Mouse (Mus musculus) liver, embryonic 15.5 days (tissue): ENCODE results near the gene Arhgap19. TPM values are rescaled to one million over a fixed set of nuclear protein-coding genes. Genes with fewer than 3 reads are reported as not detected.

Experiments used
- ATAC-seq: fragments of 200-750 bp; cut with Nextera tagmentation; 2 replicates; pipeline ENCODE4 v1.8.0; 2017; ENCODE audit warnings: moderate number of reproducible peaks, mild to moderate bottlenecking, moderate library complexity; ENCODE audit not compliant: insufficient read depth
- H3K27ac ChIP-seq: fragments of 300-500 bp; sonication (generic); replicated peaks from 2 replicates; pipeline ENCODE4 v1.5.1; 2015; ENCODE audit warnings: mild to moderate bottlenecking, inconsistent platforms
- H3K27me3 ChIP-seq: fragments of 300-500 bp; sonication (generic); 2 replicates; pipeline ENCODE4 v1.6.1; 2015; ENCODE audit warnings: mild to moderate bottlenecking, inconsistent platforms
- H3K36me3 ChIP-seq: fragments of 300-500 bp; sonication (generic); replicated peaks from 2 replicates; pipeline ENCODE4 v1.6.1; 2015; ENCODE audit warnings: moderate library complexity, mild to moderate bottlenecking, inconsistent platforms
- H3K4me1 ChIP-seq: fragments of 300-500 bp; sonication (generic); replicated peaks from 2 replicates; pipeline ENCODE4 v1.6.1; 2015; ENCODE audit warnings: inconsistent platforms
- H3K4me2 ChIP-seq: fragments of 300-500 bp; sonication (generic); 2 replicates; pipeline ENCODE4 v1.6.1; 2015; ENCODE audit warnings: moderate library complexity, mild to moderate bottlenecking, inconsistent platforms
- H3K4me3 ChIP-seq: fragments of 300-500 bp; sonication (generic); replicated peaks from 2 replicates; pipeline ENCODE4 v1.5.1; 2015; ENCODE audit warnings: mild to moderate bottlenecking, inconsistent platforms
- H3K9ac ChIP-seq: fragments of 300-500 bp; sonication (generic); 2 replicates; pipeline ENCODE4 v1.6.1; 2015; ENCODE audit warnings: moderate library complexity, mild to moderate bottlenecking, inconsistent platforms
- H3K9me3 ChIP-seq: fragments of 300-500 bp; sonication (generic); replicated peaks from 2 replicates; pipeline ENCODE4 v1.6.1; 2016; ENCODE audit warnings: inconsistent platforms
- WGBS: fragments of 180-500 bp; shearing (Covaris S2); methylation state at CpG from one replicate; pipeline ENCODE4 v1.1.7; 2015; ENCODE audit warnings: mixed read lengths; ENCODE audit not compliant: insufficient replicate concordance; 5-methylcytosine and 5-hydroxymethylcytosine counted together
- polyA plus RNA-seq: library from polyadenylated mRNA; unstranded; fragments of >200 nt; fragmentation: Nextera tagmentation; extraction: Ambion mirVana; gene quantifications from 2 replicates; pipeline ENCODE4 v1.2.1, GENCODE M21; 2015

Arhgap19 gene
- polyA plus RNA-seq, 1 experiment from 2014 or later = 26.6 TPM

DNA sequence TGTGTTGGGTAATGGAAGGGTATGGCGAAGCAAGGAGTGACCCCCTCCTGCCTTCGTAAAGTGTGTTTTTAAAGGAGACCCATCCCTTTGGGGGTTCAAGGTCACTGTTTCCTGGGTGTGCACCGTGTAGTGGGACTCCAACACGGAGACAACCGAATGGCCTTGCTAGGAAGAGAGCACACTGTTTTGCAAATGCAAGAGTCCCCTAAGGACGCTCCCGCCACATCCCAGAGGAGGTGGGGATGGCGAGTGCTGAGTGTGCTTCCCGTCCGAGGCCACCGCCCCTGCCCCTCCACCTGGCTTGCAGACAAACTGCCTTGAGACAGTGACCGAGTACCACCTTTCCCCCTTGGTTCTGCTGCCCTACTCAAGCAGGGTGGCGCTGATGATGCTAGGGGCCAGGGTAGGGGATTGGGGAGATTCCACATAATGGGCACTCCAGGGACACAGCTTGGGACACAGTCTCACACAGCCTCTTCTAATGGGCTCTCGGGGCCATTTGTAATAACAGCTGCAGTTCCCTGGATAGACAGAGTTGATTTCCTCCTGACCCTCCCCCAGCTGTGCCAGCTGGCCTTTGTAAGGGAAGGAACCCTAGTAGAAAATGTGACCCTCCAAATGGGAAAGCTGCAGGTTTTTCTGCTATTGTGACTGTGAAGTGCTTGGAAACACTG lies 30.0 kb upstream of the Arhgap19 start:
- H3K4me3 ChIP-seq = peak overlapping the region; percentile 92
- H3K9me3 ChIP-seq = no peaks in the 10 kb centered on the region
- ATAC-seq = no peak
- H3K4me1 ChIP-seq = peaks cover 70% of the 10 kb centered on the region
- WGBS = 11% methylated on average over 14 of the region's 14 CpGs
- peak overlapping the region; percentile 89 for H3K9ac ChIP-seq
- H3K27ac ChIP-seq = peak overlapping the region; percentile 97
- H3K27me3 ChIP-seq = no peaks in the 10 kb centered on the region
- peak overlapping the region; percentile 98 for H3K4me2 ChIP-seq
- no peaks in the 10 kb centered on the region for H3K36me3 ChIP-seq

DNA sequence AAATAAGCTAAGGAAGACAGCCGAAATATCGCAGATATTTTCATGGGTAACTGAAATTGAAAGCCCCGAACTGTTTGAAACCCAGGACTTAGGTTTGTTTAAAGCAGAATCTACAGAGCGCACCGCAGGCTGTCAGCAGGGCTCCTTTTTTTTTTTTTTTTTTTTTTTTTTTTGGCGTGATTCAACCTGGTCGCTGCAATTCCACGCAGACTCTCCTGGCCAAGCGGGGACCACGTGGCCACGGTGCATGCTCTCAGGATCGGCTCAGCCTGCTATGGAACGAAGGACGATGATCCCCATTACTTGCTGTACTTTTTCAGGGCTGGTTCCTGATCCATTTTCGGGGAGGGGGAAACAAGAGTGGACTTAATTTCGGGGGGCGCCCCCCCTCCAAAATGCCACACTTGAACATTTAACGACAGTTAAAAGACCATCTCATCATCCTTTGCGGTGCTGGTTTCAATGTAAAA lies 29.3 kb upstream of the Arhgap19 start:
- WGBS = under 1% methylated on average over 19 of the region's 19 CpGs
- no peaks in the 10 kb centered on the region for H3K27me3 ChIP-seq
- peak overlapping the region; percentile 97 for H3K27ac ChIP-seq
- H3K4me3 ChIP-seq = peak overlapping the region; percentile 92
- peak overlapping the region; percentile 98 for H3K4me2 ChIP-seq
- ATAC-seq = no peak
- no peaks in the 10 kb centered on the region for H3K9me3 ChIP-seq
- H3K9ac ChIP-seq = peak overlapping the region; percentile 89
- no peaks in the 10 kb centered on the region for H3K36me3 ChIP-seq
- H3K4me1 ChIP-seq = peaks cover 63% of the 10 kb centered on the region

DNA sequence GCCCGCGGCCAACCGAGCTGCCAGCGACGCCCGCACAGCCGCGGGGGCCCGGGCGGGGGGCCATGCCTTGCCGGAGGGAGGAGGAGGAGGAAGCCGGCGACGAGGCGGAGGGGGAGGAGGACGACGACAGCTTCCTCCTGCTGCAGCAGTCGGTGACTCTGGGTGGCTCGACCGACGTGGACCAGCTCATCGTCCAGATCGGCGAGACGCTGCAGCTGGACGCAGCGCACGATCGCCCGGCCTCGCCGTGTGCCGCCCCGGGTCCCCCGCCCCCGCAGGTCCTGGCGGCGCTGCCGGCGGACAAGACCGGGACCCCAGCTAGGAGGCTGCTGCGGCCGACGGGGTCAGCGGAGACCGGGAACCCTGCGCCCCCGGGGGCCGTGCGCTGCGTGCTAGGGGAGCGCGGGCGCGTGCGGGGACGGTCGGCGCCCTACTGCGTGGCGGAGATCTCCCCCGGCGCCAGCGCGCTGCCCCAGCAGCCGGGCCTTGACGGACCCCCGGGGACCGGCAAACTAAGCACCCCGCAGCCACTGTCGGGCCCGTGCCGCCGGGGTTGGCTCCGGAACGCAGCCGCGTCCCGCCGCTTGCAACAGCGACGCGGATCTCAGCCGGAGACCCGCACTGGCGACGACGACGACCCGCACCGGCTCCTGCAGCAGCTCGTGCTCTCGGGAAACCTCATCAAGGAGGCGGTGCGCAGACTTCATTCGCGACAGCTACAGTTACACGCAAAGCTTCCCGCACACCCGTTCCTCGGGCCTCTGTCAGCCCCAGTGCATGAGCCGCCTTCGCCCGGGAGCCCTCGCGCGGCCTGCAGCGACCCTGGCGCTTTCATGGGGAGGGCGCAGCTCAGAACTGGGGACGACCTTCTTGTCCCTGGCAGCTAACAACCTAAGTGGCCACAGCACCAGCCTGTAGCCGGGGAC lies 28.5 kb upstream of the Arhgap19 start:
- WGBS = under 1% methylated on average over 101 of the region's 112 CpGs

DNA sequence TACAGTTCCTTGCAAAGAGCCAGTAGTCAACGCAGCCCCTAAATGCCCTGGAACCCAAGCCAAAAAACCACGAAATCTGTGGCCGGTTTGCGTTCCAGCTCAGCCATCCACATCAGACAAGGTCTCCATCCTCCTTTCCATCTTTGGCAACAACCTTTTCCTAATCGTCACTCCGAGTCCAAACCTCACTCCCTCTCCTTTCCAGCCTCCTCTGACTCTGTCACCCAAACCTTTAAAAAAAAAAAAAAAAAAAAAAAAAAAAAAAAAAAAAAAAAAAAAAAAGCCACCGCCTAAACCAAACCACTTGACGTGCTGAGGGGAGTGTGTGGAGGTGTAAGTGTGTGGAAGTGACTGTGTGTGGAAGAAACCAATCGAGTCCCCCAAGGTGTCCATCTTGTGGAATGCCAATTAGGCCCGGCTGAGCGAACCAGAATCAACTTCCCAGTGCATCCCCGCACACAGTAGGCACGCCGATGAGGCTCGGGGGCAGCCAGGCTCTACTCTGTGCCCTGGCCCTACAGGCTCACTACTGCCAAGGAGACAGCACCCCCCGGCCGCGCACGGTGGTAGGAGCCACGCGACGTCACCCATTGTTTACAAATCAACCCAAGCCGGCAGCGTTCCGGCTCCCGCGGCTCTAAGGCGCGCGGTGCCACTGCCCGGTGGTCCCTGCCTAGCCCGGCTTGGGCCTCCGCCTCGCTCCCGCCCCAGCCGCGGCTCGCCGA lies 27.7 kb upstream of the Arhgap19 start, which contains the start of gene Frat1:
TSS of gene Frat1 (plus strand) at position 590 of the 725 bp plus-strand sequence.
- H3K9ac ChIP-seq = peak within 1 kb of the TSS; percentile 89
- peak; percentile 88 for ATAC-seq
- H3K27me3 ChIP-seq = no peaks in the 10 kb centered on the region
- peak within 1 kb of the TSS; percentile 97 for H3K27ac ChIP-seq
- H3K4me3 ChIP-seq = peak within 1 kb of the TSS; percentile 92
- H3K9me3 ChIP-seq = no peaks in the 10 kb centered on the region
- H3K36me3 ChIP-seq = no peaks in the 10 kb centered on the region
- peak within 1 kb of the TSS; percentile 98 for H3K4me2 ChIP-seq
- peaks cover 55% of the 10 kb centered on the region for H3K4me1 ChIP-seq
- under 1% methylated on average over 39 of the region's 39 CpGs for WGBS

More for the DNA sequence above, 28.5 kb upstream of the Arhgap19 start:
- Histone ChIP-seq H3K4me1 (peaks cover 57% of the 10 kb centered on the region), H3K9me3 (no peaks in the 10 kb centered on the region), H3K36me3 (no peaks in the 10 kb centered on the region), H3K9ac (peak overlapping the region; percentile 89), H3K27ac (peak overlapping the region; percentile 97), H3K27me3 (no peaks in the 10 kb centered on the region), H3K4me2 (peak overlapping the region; percentile 98), H3K4me3 (peak overlapping the region; percentile 92)
- peak; percentile 58 for ATAC-seq

DNA sequence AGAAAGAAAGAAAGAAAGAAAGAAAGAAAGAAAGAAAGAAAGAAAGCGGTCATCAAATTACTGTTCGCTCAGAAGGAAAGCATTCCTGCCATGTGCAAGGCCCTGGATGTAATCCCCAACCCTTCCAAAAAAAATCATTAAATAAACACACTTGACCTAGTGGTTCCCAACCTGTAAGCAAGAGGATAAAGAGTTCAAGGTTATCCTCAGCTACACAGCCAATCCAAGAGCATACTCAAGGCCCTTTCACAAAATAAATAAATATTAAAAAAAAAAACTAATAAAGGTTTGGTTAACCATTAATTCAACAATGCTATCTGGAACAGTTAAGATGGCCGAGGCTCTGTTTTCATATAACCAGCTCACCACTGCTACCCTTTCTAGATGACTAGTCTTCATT lies 27.1 kb upstream of the Arhgap19 start:
- WGBS = 69% methylated on average over 3 of the region's 3 CpGs
- Histone ChIP-seq H3K9ac (peak overlapping the region; percentile 89), H3K9me3 (no peaks in the 10 kb centered on the region), H3K4me1 (peaks cover 49% of the 10 kb centered on the region), H3K4me3 (peak overlapping the region; percentile 92), H3K36me3 (no peaks in the 10 kb centered on the region), H3K27ac (peak overlapping the region; percentile 97), H3K4me2 (peak overlapping the region; percentile 98), H3K27me3 (no peaks in the 10 kb centered on the region)
- no peak for ATAC-seq

DNA sequence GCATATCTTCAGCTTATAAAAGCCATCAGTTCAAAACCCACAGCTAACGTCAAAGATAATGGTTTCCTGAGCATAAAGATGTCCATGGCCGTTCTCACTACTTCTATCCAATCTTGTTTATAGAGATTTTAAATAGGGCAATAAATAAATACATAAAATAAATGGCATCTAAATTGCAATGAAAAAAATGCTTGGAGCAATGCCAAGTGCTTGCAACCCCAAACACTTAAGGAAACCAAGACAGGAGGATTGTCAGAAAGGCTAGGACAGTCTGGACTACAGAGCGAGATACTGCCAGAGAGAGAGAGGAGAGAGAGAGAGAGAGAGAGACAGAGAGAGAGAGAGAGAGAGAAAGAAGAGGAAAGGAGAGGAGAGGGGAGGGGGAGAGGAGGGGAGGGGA lies 24.7 kb upstream of the Arhgap19 start:
- ATAC-seq = no peak
- WGBS = 62% methylated on average over 3 of the region's 3 CpGs
- no peak overlapping the region for H3K4me2 ChIP-seq

DNA sequence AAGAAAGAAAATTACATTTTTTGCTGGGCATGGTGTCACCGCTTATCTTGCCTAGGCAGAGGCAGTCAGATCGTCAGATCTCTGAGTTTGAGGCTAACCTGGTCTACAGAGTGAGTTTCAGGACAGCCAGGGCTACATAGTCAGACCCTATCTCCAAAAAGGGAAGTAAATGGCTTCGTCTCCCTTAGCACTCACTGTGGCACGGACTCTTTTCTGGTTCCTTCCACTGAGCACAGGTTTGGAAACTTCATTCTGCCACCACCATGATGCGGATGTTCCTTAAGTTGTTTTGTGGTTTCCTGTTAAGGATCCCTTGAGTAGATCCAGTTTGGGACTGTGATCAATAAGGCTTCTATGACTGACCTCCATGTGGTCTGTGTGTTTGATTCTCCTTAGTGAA lies 23.1 kb upstream of the Arhgap19 start:
- Histone ChIP-seq H3K4me1 (peaks cover 20% of the 10 kb centered on the region), H3K4me3 (no peak overlapping the region), H3K27me3 (no peaks in the 10 kb centered on the region), H3K9me3 (no peaks in the 10 kb centered on the region), H3K4me2 (no peak overlapping the region), H3K36me3 (no peaks in the 10 kb centered on the region), H3K27ac (no peak overlapping the region), H3K9ac (no peak overlapping the region)
- no peak for ATAC-seq
- WGBS = 34% methylated on average over 5 of the region's 5 CpGs

More for the DNA sequence above, 24.7 kb upstream of the Arhgap19 start:
- Histone ChIP-seq H3K4me1 (peaks cover 29% of the 10 kb centered on the region), H3K9me3 (no peaks in the 10 kb centered on the region), H3K9ac (no peak overlapping the region), H3K4me3 (no peak overlapping the region), H3K36me3 (no peaks in the 10 kb centered on the region), H3K27ac (no peak overlapping the region), H3K27me3 (no peaks in the 10 kb centered on the region)

DNA sequence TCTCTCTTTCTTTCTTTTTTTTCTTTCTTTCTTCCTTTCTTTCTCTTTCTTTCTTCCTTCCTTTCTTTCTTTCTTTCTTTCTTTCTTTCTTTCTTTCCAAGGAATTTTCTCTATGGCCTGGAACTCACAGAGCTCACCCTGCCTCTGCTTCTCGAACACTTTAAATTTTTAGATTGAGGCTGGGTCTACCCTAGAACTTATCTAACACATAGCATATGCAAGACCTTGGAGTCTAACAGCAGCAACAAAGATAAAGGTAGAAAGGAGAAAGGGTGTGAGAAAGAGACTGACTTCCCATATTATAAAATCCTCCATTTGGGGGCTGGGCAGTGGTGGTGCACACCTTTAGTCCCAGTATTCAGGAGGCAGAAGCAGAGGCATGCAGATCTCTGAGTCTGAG lies 20.7 kb upstream of the Arhgap19 start:
- H3K9ac ChIP-seq = no peak overlapping the region
- no peaks in the 10 kb centered on the region for H3K9me3 ChIP-seq
- H3K4me3 ChIP-seq = no peak overlapping the region
- peaks cover 11% of the 10 kb centered on the region; the same call in 1 of the 2 replicates for H3K4me1 ChIP-seq
- H3K27ac ChIP-seq = no peak overlapping the region
- WGBS = 26% methylated on average over 1 of the region's 1 CpGs
- 0 out of 2 replicates have a peak, but pooled peaks have one; percentile 25 for ATAC-seq
- H3K36me3 ChIP-seq = no peaks in the 10 kb centered on the region
- H3K4me2 ChIP-seq = no peak overlapping the region
- no peaks in the 10 kb centered on the region for H3K27me3 ChIP-seq

DNA sequence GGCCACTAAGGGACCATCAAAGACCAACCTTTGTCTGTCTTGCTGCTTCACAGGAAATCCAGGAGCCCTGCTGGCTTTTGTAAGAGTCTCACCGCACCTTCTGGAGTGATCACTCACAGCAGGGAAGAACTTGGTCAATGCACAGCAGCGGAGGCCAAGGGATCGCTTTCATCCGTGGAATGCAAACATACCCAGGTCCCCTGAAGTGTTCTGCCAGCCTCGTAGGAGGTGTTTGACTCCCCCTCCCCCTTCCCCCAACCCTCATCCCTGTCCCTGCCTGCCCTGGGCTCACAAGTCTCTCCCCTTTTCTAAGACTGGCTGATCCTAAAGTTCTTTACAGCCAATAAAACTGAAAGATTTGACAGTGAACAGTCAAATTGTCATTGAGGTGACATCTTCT lies 19.6 kb upstream of the Arhgap19 start:
- no peak for ATAC-seq

DNA sequence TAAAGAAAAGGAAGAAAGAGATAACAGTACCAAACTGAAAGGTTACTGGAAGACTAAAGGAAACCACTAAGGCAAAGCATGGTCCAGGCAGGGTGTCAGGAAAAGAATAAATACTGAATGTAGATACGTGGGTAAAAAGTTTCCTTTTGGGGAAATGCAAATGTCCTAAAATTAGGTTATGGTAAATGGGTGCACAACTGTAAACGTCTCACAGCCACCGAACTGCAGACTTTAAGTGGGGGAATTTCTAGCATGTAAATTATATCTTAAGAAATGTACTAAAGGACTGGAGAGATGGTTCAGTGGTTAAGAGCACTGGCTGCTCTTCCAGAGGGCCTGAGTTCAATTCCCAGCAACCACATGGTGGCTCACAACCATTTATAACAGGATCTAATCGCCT lies 16.9 kb upstream of the Arhgap19 start:
- WGBS = 51% methylated on average over 4 of the region's 4 CpGs
- Histone ChIP-seq H3K4me1 (peaks cover 19% of the 10 kb centered on the region), H3K27me3 (no peaks in the 10 kb centered on the region), H3K36me3 (no peaks in the 10 kb centered on the region), H3K9me3 (no peaks in the 10 kb centered on the region), H3K27ac (no peak overlapping the region), H3K4me2 (no peak overlapping the region), H3K9ac (no peak overlapping the region), H3K4me3 (no peak overlapping the region)
- no peak for ATAC-seq

More for the DNA sequence above, 19.6 kb upstream of the Arhgap19 start:
- Histone ChIP-seq H3K9ac (no peak overlapping the region), H3K4me2 (no peak overlapping the region), H3K27ac (no peak overlapping the region), H3K9me3 (no peaks in the 10 kb centered on the region), H3K36me3 (no peaks in the 10 kb centered on the region), H3K4me3 (no peak overlapping the region), H3K27me3 (no peaks in the 10 kb centered on the region), H3K4me1 (peaks cover 21% of the 10 kb centered on the region)
- 54% methylated on average over 5 of the region's 5 CpGs for WGBS
